Mouse (Mus musculus): Measurements from ENCODE around the gene Selenoi. TPM values are rescaled to one million over a fixed set of nuclear protein-coding genes. Genes with fewer than 3 reads are reported as not detected.

Selenoi gene
- total RNA-seq, 2 experiments from 2014 or later: 16.1 to 29.2 TPM

- no peak for ATAC-seq (ENCODE audit: poor library complexity, severe bottlenecking)
Measured at GRCm38 (mm10) chr5:30233979-30234378, 1.6 kb downstream of the Selenoi start.

GRCm38 (mm10) chr5:30235641-30236126, 3.3 kb downstream of the Selenoi start:
- ATAC-seq (ENCODE audit: poor library complexity, severe bottlenecking): no peak

- no peak for ATAC-seq (ENCODE audit: poor library complexity, severe bottlenecking)
Measured at GRCm38 (mm10) chr5:30238533-30238932, 6.2 kb downstream of the Selenoi start.

GRCm38 (mm10) chr5:30240552-30240951, 8.2 kb downstream of the Selenoi start:
- peak; percentile 49 for ATAC-seq (ENCODE audit: poor library complexity, severe bottlenecking)

- no peak for ATAC-seq (ENCODE audit: poor library complexity, severe bottlenecking)
Measured at GRCm38 (mm10) chr5:30242410-30242809, 10.0 kb downstream of the Selenoi start.

GRCm38 (mm10) chr5:30243741-30244140, 11.4 kb downstream of the Selenoi start:
- no peak for ATAC-seq (ENCODE audit: poor library complexity, severe bottlenecking)

- ATAC-seq (ENCODE audit: poor library complexity, severe bottlenecking): no peak
Measured at GRCm38 (mm10) chr5:30245861-30246416, 13.6 kb downstream of the Selenoi start.

GRCm38 (mm10) chr5:30247666-30248065, 15.3 kb downstream of the Selenoi start:
- 0 out of 2 replicates have a peak, but pooled peaks have one; percentile 43 for ATAC-seq (ENCODE audit: poor library complexity, severe bottlenecking)

- no peak for ATAC-seq (ENCODE audit: poor library complexity, severe bottlenecking)
Measured at GRCm38 (mm10) chr5:30255567-30256354, 23.4 kb downstream of the Selenoi start.

- ATAC-seq (ENCODE audit: poor library complexity, severe bottlenecking): no peak
Measured at GRCm38 (mm10) chr5:30258776-30259175, 26.4 kb downstream of the Selenoi start.

- ATAC-seq (ENCODE audit: poor library complexity, severe bottlenecking): no peak
Measured at GRCm38 (mm10) chr5:30270571-30271190, 38.3 kb downstream of the Selenoi start.

- no peak for ATAC-seq (ENCODE audit: poor library complexity, severe bottlenecking)
Measured at GRCm38 (mm10) chr5:30271599-30272281, 39.4 kb downstream of the Selenoi start.

- no peak for ATAC-seq (ENCODE audit: poor library complexity, severe bottlenecking)
Measured at GRCm38 (mm10) chr5:30276361-30276760, 44.0 kb downstream of the Selenoi start.

- no peak for ATAC-seq (ENCODE audit: poor library complexity, severe bottlenecking)
Measured at GRCm38 (mm10) chr5:30278952-30279351, 46.6 kb downstream of the Selenoi start.

- no peak for ATAC-seq (ENCODE audit: poor library complexity, severe bottlenecking)
Measured at GRCm38 (mm10) chr5:30279446-30279845, 47.1 kb downstream of the Selenoi start.

GRCm38 (mm10) chr5:30280864-30281263, 48.5 kb downstream of the Selenoi start:
- ATAC-seq (ENCODE audit: poor library complexity, severe bottlenecking): no peak

GRCm38 (mm10) chr5:30281291-30281732, 48.9 kb downstream of the Selenoi start, which contains the start of gene Drc1:
Gene Drc1, plus strand, starts transcription at chr5:30281388.
- no peak for ATAC-seq (ENCODE audit: poor library complexity, severe bottlenecking)

GRCm38 (mm10) chr5:30285944-30286799, 53.8 kb downstream of the Selenoi start:
- no peak for ATAC-seq (ENCODE audit: poor library complexity, severe bottlenecking)

- no peak for ATAC-seq (ENCODE audit: poor library complexity, severe bottlenecking)
Measured at GRCm38 (mm10) chr5:30287106-30287882, 54.9 kb downstream of the Selenoi start.

Data from megakaryocyte, adult 5-6 weeks (primary cell).